Mouse (Mus musculus): ENCODE results near the gene Fam221a. TPM values are rescaled to one million over a fixed set of nuclear protein-coding genes. Genes with fewer than 3 reads are reported as not detected.
"Not testable (repeated sequence)": the region's sequence is repeated elsewhere in the genome, so short reads cannot be mapped to it uniquely, and the experiment has no call there.

Fam221a gene
- polyA plus RNA-seq, 1 experiment from 2014 or later: 6.4 TPM

GRCm38 (mm10) chr6:49398365-49398764 lies 30.8 kb downstream of the Fam221a start:
- no peaks in the 10 kb centered on the region for H3K4me1 ChIP-seq (replicated peaks)
- peaks cover 5% of the 10 kb centered on the region; the same call in 1 of the 2 replicates for H3K9me3 ChIP-seq
- H3K27ac ChIP-seq: no peak overlapping the region
- H3K36me3 ChIP-seq: 0 out of 2 replicates have a peak, but pooled peaks cover 3% of the 10 kb centered on the region
- H3K4me3 ChIP-seq: no peak overlapping the region
- DNase-seq (ENCODE audit: low spot score): no peak
- H3K27me3 ChIP-seq (ENCODE audit: insufficient read depth, poor library complexity, severe bottlenecking): no peaks in the 10 kb centered on the region

- 80% methylated on average over 3 of the region's 3 CpGs for WGBS
- no peaks in the 10 kb centered on the region for H3K9me3 ChIP-seq
These were observed 43.3 kb downstream of the Fam221a start for GRCm38 (mm10) chr6:49410830-49411229.

GRCm38 (mm10) chr6:49412967-49413366 lies 45.4 kb downstream of the Fam221a start:
- H3K4me3 ChIP-seq; H3K27me3 ChIP-seq (ENCODE audit: insufficient read depth, poor library complexity, severe bottlenecking); H3K9me3 ChIP-seq; H3K36me3 ChIP-seq; DNase-seq (ENCODE audit: low spot score); H3K27ac ChIP-seq; H3K4me1 ChIP-seq (replicated peaks): not testable (repeated sequence)
- 67% methylated on average over 2 of the region's 2 CpGs for WGBS

More at GRCm38 (mm10) chr6:49410830-49411229, 43.3 kb downstream of the Fam221a start:
- Histone ChIP-seq H3K4me3 (no peak overlapping the region), H3K27me3 (ENCODE audit: insufficient read depth, poor library complexity, severe bottlenecking) (no peaks in the 10 kb centered on the region), H3K4me1 (replicated peaks) (no peaks in the 10 kb centered on the region), H3K27ac (no peak overlapping the region), H3K36me3 (no peaks in the 10 kb centered on the region)
- no peak for DNase-seq (ENCODE audit: low spot score)

- Histone ChIP-seq H3K4me3 (no peak overlapping the region), H3K9me3 (no peaks in the 10 kb centered on the region), H3K4me1 (replicated peaks) (no peaks in the 10 kb centered on the region), H3K27me3 (ENCODE audit: insufficient read depth, poor library complexity, severe bottlenecking) (no peaks in the 10 kb centered on the region), H3K27ac (no peak overlapping the region), H3K36me3 (no peaks in the 10 kb centered on the region)
- DNase-seq (ENCODE audit: low spot score): no peak
- 89% methylated on average over 1 of the region's 1 CpGs for WGBS
These were observed 48.4 kb downstream of the Fam221a start for GRCm38 (mm10) chr6:49415971-49416370.

- 91% methylated on average over 1 of the region's 1 CpGs for WGBS
- Histone ChIP-seq H3K4me1 (replicated peaks) (no peaks in the 10 kb centered on the region), H3K27ac (no peak overlapping the region), H3K36me3 (no peaks in the 10 kb centered on the region), H3K4me3 (no peak overlapping the region), H3K9me3 (no peaks in the 10 kb centered on the region), H3K27me3 (ENCODE audit: insufficient read depth, poor library complexity, severe bottlenecking) (no peaks in the 10 kb centered on the region)
- no peak for DNase-seq (ENCODE audit: low spot score)
These were observed 69.8 kb downstream of the Fam221a start for GRCm38 (mm10) chr6:49437306-49437705.

Other genes starting within 250 kb of the Fam221a start
- 127 and 143 TPM in 2 replicates for gene Igf2bp3, start 152.8 kb upstream of the Fam221a start, polyA plus RNA-seq (2016; fragmentation: Nextera tagmentation; extraction: Ambion mirVana)
- 122 and 128 TPM in 2 replicates for gene Tra2a, start 103.7 kb upstream of the Fam221a start, polyA plus RNA-seq (2016; fragmentation: Nextera tagmentation; extraction: Ambion mirVana)
- gene Ccdc126, start 48.5 kb upstream of the Fam221a start, polyA plus RNA-seq (2016; fragmentation: Nextera tagmentation; extraction: Ambion mirVana): 4.7 and 6.6 TPM in 2 replicates
- 0.10 TPM in 1 of 2 replicates, not detected in the other for gene Stk31, start 27.9 kb downstream of the Fam221a start, polyA plus RNA-seq (2016; fragmentation: Nextera tagmentation; extraction: Ambion mirVana)